Mouse (Mus musculus) neutrophil, adult 83 days (primary cell): ENCODE measurements around the gene Adgrg1. TPM values are rescaled to one million over a fixed set of nuclear protein-coding genes. Genes with fewer than 3 reads are reported as not detected.

ENCODE experiments used
- total RNA-seq, 2 experiments: library from RNA; stranded (reverse); gene quantifications; one replicate each; pipeline ENCODE4 v1.2.4; 2023

The Adgrg1 gene
- 10 to 100 TPM; 10.2 to 15.0 TPM for total RNA-seq

DNA sequence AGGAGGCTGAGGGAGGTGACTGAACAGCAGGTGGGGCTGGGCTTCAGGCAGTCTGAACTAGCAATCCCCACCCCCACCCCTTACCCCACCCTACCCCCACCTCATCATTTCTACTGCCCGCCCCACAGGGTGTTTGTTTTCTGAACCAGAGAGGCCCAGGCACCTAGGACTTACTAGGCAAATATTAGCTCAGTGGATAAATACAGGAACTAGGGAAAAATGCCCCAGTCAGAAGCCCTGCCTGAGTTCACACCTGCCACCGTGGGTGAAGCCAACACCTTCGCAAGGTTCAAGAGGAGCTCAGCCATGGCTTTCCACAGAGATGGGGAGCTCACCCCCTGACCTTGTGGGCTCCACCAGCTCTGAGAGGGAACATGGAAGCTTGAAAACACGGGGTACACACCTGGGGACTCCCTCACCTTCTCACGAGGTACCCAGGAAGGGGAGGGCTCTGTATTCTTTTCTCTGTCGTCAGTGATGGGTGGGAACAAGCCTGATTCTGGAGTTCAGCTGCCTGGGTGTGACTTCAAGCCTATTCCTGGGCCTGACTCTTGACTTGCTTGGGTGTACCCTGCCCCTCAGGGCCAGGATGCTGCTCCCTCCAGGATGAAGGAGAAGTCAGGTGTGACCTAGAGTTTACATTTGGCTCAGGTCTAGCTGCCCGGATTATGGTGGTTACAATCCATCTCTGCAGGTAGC is at the start of gene Adgrg1:
Adgrg1 (plus strand) TSS at position 285 of the 699 bp plus-strand sequence.

DNA sequence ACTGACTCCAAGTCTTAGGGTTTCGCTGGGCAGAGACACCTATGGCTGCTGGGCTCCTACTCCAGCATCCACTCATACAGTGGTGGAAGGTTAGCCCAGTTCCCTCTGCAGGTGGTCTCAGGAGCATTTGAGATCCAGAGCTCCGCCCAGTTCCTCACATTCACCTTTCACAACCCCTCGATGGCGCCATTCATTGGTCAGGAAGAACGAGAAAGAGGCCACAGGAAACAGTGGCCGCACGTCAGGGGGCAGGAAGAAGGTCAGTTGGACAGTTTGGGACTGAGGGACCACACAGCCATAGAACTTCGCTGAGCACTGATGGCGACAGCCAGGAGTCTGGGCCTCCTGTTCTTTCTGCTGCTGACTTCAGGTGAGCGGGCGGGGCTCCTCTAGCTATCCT is 42.9 kb downstream of the Adgrg1 start, which contains the start of gene Adgrg3:
Adgrg3 (plus strand) TSS at position 242 of the 400 bp plus-strand sequence.

DNA sequence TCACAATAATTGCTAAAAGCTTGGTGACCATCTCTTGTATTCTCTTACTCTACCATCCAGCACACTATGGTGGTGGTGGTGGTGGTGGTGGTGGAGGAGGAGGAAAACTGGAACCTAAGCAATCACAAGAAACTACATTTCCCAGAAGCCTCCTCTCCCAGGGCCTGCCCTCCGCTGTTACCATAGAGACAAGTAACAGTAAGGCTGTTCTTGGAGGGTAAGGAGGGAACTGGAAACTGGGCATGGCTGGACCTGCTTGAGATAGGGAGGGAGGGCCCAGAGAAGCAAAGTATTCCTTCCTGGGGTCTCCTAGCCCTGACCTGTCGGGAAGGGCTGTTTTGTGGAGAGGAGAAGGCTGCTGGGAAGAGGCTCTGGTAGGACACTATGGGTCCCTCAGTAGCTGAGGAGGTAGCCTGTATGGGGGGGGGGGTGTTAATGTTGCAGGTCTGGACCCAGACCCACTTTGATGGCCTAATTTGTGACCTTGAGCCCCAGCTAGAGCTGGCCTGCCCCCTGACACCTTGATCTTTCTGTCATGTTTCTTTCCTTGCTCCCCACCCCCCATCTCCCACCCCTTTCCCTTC is 80.5 kb downstream of the Adgrg1 start, which contains the start of gene Drc7:
Drc7 (plus strand) TSS at position 177 of the 584 bp plus-strand sequence.

Other genes starting within 250 kb of the Adgrg1 start
- under 1 TPM in 1 of 2 experiments, not detected in 1; 0.18 TPM for gene Ccl22, start 229.2 kb upstream of the Adgrg1 start, total RNA-seq
- not detected for gene Cx3cl1, start 202.7 kb upstream of the Adgrg1 start, total RNA-seq
- gene Ccl17, start 164.3 kb upstream of the Adgrg1 start, total RNA-seq: not detected
- 10 to 100 TPM; 24.5 to 27.2 TPM for gene Coq9, start 136.4 kb upstream of the Adgrg1 start, total RNA-seq
- gene Ciapin1, start 136.4 kb upstream of the Adgrg1 start, total RNA-seq: 10 to 100 TPM; 39.1 to 42.8 TPM
- gene Polr2c, start 117.3 kb upstream of the Adgrg1 start, total RNA-seq: 10 to 100 TPM; 37.8 to 39.3 TPM
- gene Dok4, start 98.4 kb upstream of the Adgrg1 start, total RNA-seq: 1 to 10 TPM; 1.2 to 1.3 TPM
- gene Ccdc102a, start 56.7 kb upstream of the Adgrg1 start, total RNA-seq: 1 to 10 TPM; 3.7 to 4.7 TPM
- 10 to 100 TPM; 14.8 to 23.2 TPM for gene Adgrg5, start 51.1 kb upstream of the Adgrg1 start, total RNA-seq
- 100 to 1,000 TPM; 129 to 142 TPM for gene Adgrg3, start 42.9 kb downstream of the Adgrg1 start, total RNA-seq
- under 1 TPM; 0.57 TPM for gene Drc7, start 80.4 kb downstream of the Adgrg1 start, total RNA-seq
- 10 to 100 TPM; 17.5 to 18.1 TPM for gene Katnb1, start 106.4 kb downstream of the Adgrg1 start, total RNA-seq
- 10 to 100 TPM; 22.2 to 23.4 TPM for gene Kifc3, start 228.1 kb downstream of the Adgrg1 start, total RNA-seq